Mouse (Mus musculus): ENCODE measurements around the gene Nphp1. TPM values are rescaled to one million over a fixed set of nuclear protein-coding genes. Genes with fewer than 3 reads are reported as not detected.

Gene Nphp1
- polyA plus RNA-seq, 1 experiment from 2014 or later = 19.9 TPM

DNA sequence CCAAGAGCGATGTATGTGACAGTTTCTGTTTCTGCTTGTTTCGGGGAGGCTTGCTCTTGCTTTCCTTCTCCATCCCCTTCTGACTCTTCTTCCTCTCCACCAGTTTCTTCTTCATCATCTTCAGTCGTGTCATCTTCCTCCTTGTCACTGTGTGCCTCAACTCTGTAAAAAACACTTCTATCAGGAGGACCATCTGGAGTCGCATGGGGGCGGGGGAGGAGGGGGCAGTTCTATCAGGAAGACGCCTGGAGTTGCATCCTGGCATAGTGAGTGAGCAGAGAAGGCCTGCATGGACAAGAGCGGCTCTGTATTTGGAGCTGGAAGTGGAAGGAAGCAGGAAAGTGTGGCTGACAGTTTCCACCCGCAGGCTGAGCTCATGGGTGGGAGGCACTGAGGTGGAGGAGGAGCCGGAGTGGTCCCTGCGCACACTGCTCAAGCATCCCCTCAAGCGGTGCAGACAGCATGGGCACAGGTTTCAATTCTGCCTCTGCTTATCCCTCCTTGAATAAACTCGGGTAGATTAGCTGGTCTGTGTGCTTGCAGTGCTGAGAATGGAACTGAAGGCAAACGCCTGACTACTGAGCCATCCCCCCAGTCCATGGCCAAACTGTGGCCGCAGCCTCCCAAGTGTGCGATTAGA is 14.6 kb downstream of the Nphp1 start:
- WGBS = 58% methylated on average over 15 of the region's 15 CpGs
- no peak overlapping the region for H3K4me3 ChIP-seq
- H3K4me1 ChIP-seq (replicated peaks) = 0 out of 2 replicates have a peak, but pooled peaks cover 4% of the 10 kb centered on the region
- peaks cover 39% of the 10 kb centered on the region for H3K36me3 ChIP-seq
- no peak for ATAC-seq (ENCODE audit: low FRiP score)
- peak overlapping the region; percentile 41 for H3K27ac ChIP-seq
- no peaks in the 10 kb centered on the region for H3K9me3 ChIP-seq
- no peaks in the 10 kb centered on the region for H3K27me3 ChIP-seq
- 0 out of 2 replicates have a peak overlapping the region, but pooled peaks have one; percentile 5 for H3K9ac ChIP-seq
- no peak overlapping the region for H3K4me2 ChIP-seq

- Histone ChIP-seq H3K4me2 (no peak overlapping the region), H3K9ac (no peak overlapping the region), H3K36me3 (peaks cover 40% of the 10 kb centered on the region), H3K27me3 (no peaks in the 10 kb centered on the region), H3K9me3 (no peaks in the 10 kb centered on the region), H3K4me3 (no peak overlapping the region), H3K4me1 (replicated peaks) (peaks cover 10% of the 10 kb centered on the region; the same call in 1 of the 2 replicates), H3K27ac (no peak overlapping the region)
- ATAC-seq (ENCODE audit: low FRiP score) = no peak
- 93% methylated on average over 5 of the region's 5 CpGs for WGBS
These were observed 27.1 kb downstream of the Nphp1 start for GRCm38 (mm10) chr2:127761587-127761986.

- 83% methylated on average over 10 of the region's 10 CpGs for WGBS
- Histone ChIP-seq H3K9ac (no peak overlapping the region), H3K27ac (no peak overlapping the region), H3K4me3 (no peak overlapping the region), H3K36me3 (peaks cover 40% of the 10 kb centered on the region), H3K4me2 (no peak overlapping the region), H3K9me3 (no peaks in the 10 kb centered on the region), H3K27me3 (no peaks in the 10 kb centered on the region), H3K4me1 (replicated peaks) (peaks cover 10% of the 10 kb centered on the region; the same call in 1 of the 2 replicates)
- no peak for ATAC-seq (ENCODE audit: low FRiP score)
These were observed 28.2 kb downstream of the Nphp1 start for GRCm38 (mm10) chr2:127760429-127761000.

GRCm38 (mm10) chr2:127760014-127760413 is 28.7 kb downstream of the Nphp1 start:
- 89% methylated on average over 6 of the region's 6 CpGs for WGBS

GRCm38 (mm10) chr2:127759157-127759880 is 29.4 kb downstream of the Nphp1 start:
- ATAC-seq (ENCODE audit: low FRiP score) = no peak
- Histone ChIP-seq H3K36me3 (peaks cover 41% of the 10 kb centered on the region), H3K27me3 (no peaks in the 10 kb centered on the region), H3K4me2 (no peak overlapping the region), H3K27ac (no peak overlapping the region), H3K9ac (no peak overlapping the region), H3K9me3 (no peaks in the 10 kb centered on the region), H3K4me3 (no peak overlapping the region), H3K4me1 (replicated peaks) (peaks cover 10% of the 10 kb centered on the region; the same call in 1 of the 2 replicates)
- 94% methylated on average over 5 of the region's 5 CpGs for WGBS

More at GRCm38 (mm10) chr2:127760014-127760413, 28.7 kb downstream of the Nphp1 start:
- no peaks in the 10 kb centered on the region for H3K27me3 ChIP-seq
- H3K9ac ChIP-seq = no peak overlapping the region
- H3K9me3 ChIP-seq = no peaks in the 10 kb centered on the region
- peaks cover 41% of the 10 kb centered on the region for H3K36me3 ChIP-seq
- ATAC-seq (ENCODE audit: low FRiP score) = no peak
- peaks cover 10% of the 10 kb centered on the region; the same call in 1 of the 2 replicates for H3K4me1 ChIP-seq (replicated peaks)
- no peak overlapping the region for H3K27ac ChIP-seq
- H3K4me3 ChIP-seq = no peak overlapping the region
- H3K4me2 ChIP-seq = no peak overlapping the region

GRCm38 (mm10) chr2:127757171-127757570 is 31.5 kb downstream of the Nphp1 start:
- H3K4me3 ChIP-seq = no peak overlapping the region
- ATAC-seq (ENCODE audit: low FRiP score) = 0 out of 2 replicates have a peak, but pooled peaks have one; percentile 57
- H3K27ac ChIP-seq = peak overlapping the region; percentile 41; the same call in 1 of the 2 replicates
- peaks cover 10% of the 10 kb centered on the region; the same call in 1 of the 2 replicates for H3K4me1 ChIP-seq (replicated peaks)
- H3K9me3 ChIP-seq = no peaks in the 10 kb centered on the region
- H3K4me2 ChIP-seq = no peak overlapping the region
- H3K36me3 ChIP-seq = peaks cover 32% of the 10 kb centered on the region
- no peak overlapping the region for H3K9ac ChIP-seq
- WGBS = 30% methylated on average over 8 of the region's 8 CpGs
- H3K27me3 ChIP-seq = no peaks in the 10 kb centered on the region

- H3K4me1 ChIP-seq (replicated peaks) = peaks cover 10% of the 10 kb centered on the region; the same call in 1 of the 2 replicates
- H3K4me3 ChIP-seq = no peak overlapping the region
- H3K27ac ChIP-seq = no peak overlapping the region
- H3K4me2 ChIP-seq = no peak overlapping the region
- ATAC-seq (ENCODE audit: low FRiP score) = no peak
- WGBS = 95% methylated on average over 4 of the region's 4 CpGs
- no peaks in the 10 kb centered on the region for H3K27me3 ChIP-seq
- H3K9me3 ChIP-seq = no peaks in the 10 kb centered on the region
- no peak overlapping the region for H3K9ac ChIP-seq
- H3K36me3 ChIP-seq = peaks cover 11% of the 10 kb centered on the region
These were observed 34.6 kb downstream of the Nphp1 start for GRCm38 (mm10) chr2:127754113-127754512.

GRCm38 (mm10) chr2:127751849-127752610 is 36.7 kb downstream of the Nphp1 start:
- H3K27ac ChIP-seq = no peak overlapping the region
- ATAC-seq (ENCODE audit: low FRiP score) = no peak
- H3K9ac ChIP-seq = no peak overlapping the region
- H3K4me1 ChIP-seq (replicated peaks) = 0 out of 2 replicates have a peak, but pooled peaks cover 2% of the 10 kb centered on the region
- H3K36me3 ChIP-seq = peaks cover 11% of the 10 kb centered on the region
- H3K4me2 ChIP-seq = no peak overlapping the region
- H3K9me3 ChIP-seq = no peaks in the 10 kb centered on the region
- WGBS = 78% methylated on average over 11 of the region's 11 CpGs
- H3K4me3 ChIP-seq = no peak overlapping the region
- no peaks in the 10 kb centered on the region for H3K27me3 ChIP-seq

GRCm38 (mm10) chr2:127749376-127749775 is 39.3 kb downstream of the Nphp1 start:
- no peak for ATAC-seq (ENCODE audit: low FRiP score)
- Histone ChIP-seq H3K4me3 (no peak overlapping the region), H3K4me1 (replicated peaks) (no peaks in the 10 kb centered on the region), H3K27ac (no peak overlapping the region), H3K4me2 (no peak overlapping the region), H3K36me3 (0 out of 2 replicates have a peak, but pooled peaks cover 6% of the 10 kb centered on the region), H3K27me3 (no peaks in the 10 kb centered on the region), H3K9me3 (no peaks in the 10 kb centered on the region), H3K9ac (no peak overlapping the region)
- 73% methylated on average over 1 of the region's 1 CpGs for WGBS

DNA sequence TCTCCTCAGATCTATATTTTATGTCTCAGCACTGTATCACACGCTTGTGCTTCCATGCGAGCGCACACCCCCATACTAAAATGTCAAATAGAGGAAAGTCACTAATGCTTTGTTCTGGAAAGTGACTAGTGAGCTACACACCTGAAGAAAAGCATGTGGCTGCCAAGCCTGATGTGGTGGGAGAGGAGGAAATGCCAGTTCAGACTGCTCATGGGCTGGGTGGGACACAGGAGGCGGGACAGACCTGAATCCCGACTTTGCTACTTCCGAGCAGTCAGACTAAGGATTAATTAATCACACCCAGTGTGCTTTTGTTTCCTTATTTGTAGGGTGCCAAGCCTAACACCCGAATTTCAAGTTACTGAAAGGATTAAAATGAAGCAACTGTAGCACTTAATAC is 40.4 kb downstream of the Nphp1 start:
- Histone ChIP-seq H3K9me3 (no peaks in the 10 kb centered on the region), H3K4me2 (no peak overlapping the region), H3K4me3 (no peak overlapping the region), H3K27me3 (no peaks in the 10 kb centered on the region), H3K36me3 (0 out of 2 replicates have a peak, but pooled peaks cover 6% of the 10 kb centered on the region), H3K4me1 (replicated peaks) (no peaks in the 10 kb centered on the region), H3K27ac (no peak overlapping the region), H3K9ac (no peak overlapping the region)
- 64% methylated on average over 7 of the region's 7 CpGs for WGBS
- no peak for ATAC-seq (ENCODE audit: low FRiP score)

- no peak overlapping the region for H3K4me2 ChIP-seq
- peaks cover 13% of the 10 kb centered on the region for H3K36me3 ChIP-seq
- no peak overlapping the region for H3K9ac ChIP-seq
- no peak for ATAC-seq (ENCODE audit: low FRiP score)
- 91% methylated on average over 3 of the region's 3 CpGs for WGBS
- no peak overlapping the region for H3K27ac ChIP-seq
- no peaks in the 10 kb centered on the region for H3K9me3 ChIP-seq
- H3K4me3 ChIP-seq = no peak overlapping the region
- no peaks in the 10 kb centered on the region for H3K4me1 ChIP-seq (replicated peaks)
- no peaks in the 10 kb centered on the region for H3K27me3 ChIP-seq
These were observed 46.1 kb downstream of the Nphp1 start for GRCm38 (mm10) chr2:127742637-127743036.

Data from hindbrain, embryonic 13.5 days (tissue).